20 mouse cellular contexts compared by ENCODE assay signal in the genomic region with DNA sequence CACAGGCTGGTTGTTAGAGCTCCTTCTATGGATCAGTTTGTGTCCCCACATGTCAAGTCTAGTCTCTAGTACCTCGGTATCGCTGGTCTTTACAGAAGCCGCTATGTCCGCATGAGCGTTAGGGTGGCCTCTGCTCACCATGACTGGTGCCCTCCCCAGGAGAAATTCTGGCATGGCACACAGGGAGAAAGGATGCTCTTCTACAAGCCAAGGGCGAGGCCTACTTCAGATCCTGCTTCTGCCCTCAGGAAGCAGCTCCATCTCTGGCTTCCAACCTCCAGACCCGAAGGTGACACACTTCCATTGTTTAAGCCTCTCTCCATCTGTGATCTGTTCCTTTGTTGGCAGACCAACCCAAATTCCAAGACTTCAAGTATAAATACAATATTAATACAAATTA. TPM values are rescaled to one million over a fixed set of nuclear protein-coding genes. Genes with fewer than 3 reads are reported as not detected.
A peak's percentile ranks its signal among the peaks of the same experiment; 100 is the strongest.
DNase-seq lines count a peak whose midpoint lies in the region; ATAC-seq and TF ChIP-seq lines count a peak whose summit lies in the region.
"Had no signal": no experiment of that assay in that cellular context is flagged by ENCODE, and none has a peak within 500 bp of the region (broad histone marks: within the 10 kb centered on the region; RNA-seq: fewer than 3 reads in every experiment).

No protein-coding gene starts in this region.

- H3K9ac ChIP-seq in embryonic facial prominence, embryonic 12.5 days: no peak overlapping the region
- no peak overlapping the region for H3K9ac ChIP-seq in kidney, embryonic 15.5 days
- H3K9ac ChIP-seq in lung, embryonic 14.5 days: no peak overlapping the region
- H3K9ac ChIP-seq: forebrain, embryonic 13.5 days; forebrain, postnatal 0 days; heart, embryonic 12.5 days; hindbrain, embryonic 15.5 days had no signal

- H3K36me3 ChIP-seq in embryonic facial prominence, embryonic 12.5 days: no peaks in the 10 kb centered on the region
- H3K36me3 ChIP-seq in embryonic facial prominence, embryonic 10.5 days (replicated peaks): 0 out of 2 replicates have a peak, but pooled peaks cover 4% of the 10 kb centered on the region
- no peaks in the 10 kb centered on the region for H3K36me3 ChIP-seq in heart, embryonic 10.5 days
- no peaks in the 10 kb centered on the region for H3K36me3 ChIP-seq in kidney, embryonic 15.5 days
- H3K36me3 ChIP-seq in lung, embryonic 14.5 days (ENCODE audit: insufficient read depth): no peaks in the 10 kb centered on the region
- H3K36me3 ChIP-seq: G1E; heart, embryonic 12.5 days; hindbrain, embryonic 15.5 days had no signal

- no peaks in the 10 kb centered on the region for H3K9me3 ChIP-seq in embryonic facial prominence, embryonic 12.5 days
- H3K9me3 ChIP-seq in embryonic facial prominence, embryonic 10.5 days: no peaks in the 10 kb centered on the region
- H3K9me3 ChIP-seq in heart, embryonic 10.5 days: no peaks in the 10 kb centered on the region
- no peaks in the 10 kb centered on the region for H3K9me3 ChIP-seq in kidney, embryonic 15.5 days (replicated peaks)
- no peaks in the 10 kb centered on the region for H3K9me3 ChIP-seq in lung, embryonic 14.5 days (ENCODE audit: low read depth, low read length)
- H3K9me3 ChIP-seq: forebrain, embryonic 13.5 days; G1E; heart, embryonic 12.5 days; hindbrain, embryonic 15.5 days had no signal

- no peak for DNase-seq in embryonic facial prominence, embryonic 10.5 days (ENCODE audit: low spot score)
- DNase-seq in heart, embryonic 10.5 days (ENCODE audit: low spot score): no peak
- no peak for DNase-seq in heart, postnatal 25 days (ENCODE audit: low spot score)
- DNase-seq in kidney, postnatal 10 days: peak; percentile 49
- no peak for DNase-seq in lung, embryonic 14.5 days
- DNase-seq in lung, postnatal 25 days (ENCODE audit: low spot score): no peak
- DNase-seq: B cell, adult 2 months; cerebellum, adult 11 months; cerebellum, adult 8-10 months; cerebellum, postnatal 14 days; embryo, embryonic 11 days; forebrain, postnatal 0 days; gastrocnemius, postnatal 36 days had no signal

- 92% methylated on average over 7 of the region's 7 CpGs for WGBS in embryonic facial prominence, embryonic 12.5 days
- 93% methylated on average over 7 of the region's 7 CpGs for WGBS in embryonic facial prominence, embryonic 10.5 days
- 84% methylated on average over 7 of the region's 7 CpGs for WGBS in heart, embryonic 10.5 days
- 92% methylated on average over 7 of the region's 7 CpGs for WGBS in kidney, embryonic 15.5 days
- 80% methylated on average over 7 of the region's 7 CpGs for WGBS in lung, embryonic 14.5 days

- intact Hi-C loops in heart, postnatal 25 days (cut with DNase I): no loop called here

- 0 out of 2 replicates have a peak overlapping the region, but pooled peaks have one; percentile 9 for H3K27ac ChIP-seq in embryonic facial prominence, embryonic 12.5 days
- H3K27ac ChIP-seq in embryonic facial prominence, embryonic 10.5 days (replicated peaks): no peak overlapping the region; the same call in 1 of the 2 replicates
- H3K27ac ChIP-seq in heart, embryonic 10.5 days: peak overlapping the region; percentile 10; the same call in 1 of the 2 replicates
- no peak overlapping the region for H3K27ac ChIP-seq in kidney, embryonic 15.5 days
- H3K27ac ChIP-seq in lung, embryonic 14.5 days (ENCODE audit: low read depth): peak overlapping the region; percentile 11; the same call in 1 of the 2 replicates
- H3K27ac ChIP-seq: forebrain, embryonic 13.5 days; hindbrain, embryonic 15.5 days had no signal

- no peaks in the 10 kb centered on the region for H3K27me3 ChIP-seq in embryonic facial prominence, embryonic 12.5 days
- H3K27me3 ChIP-seq in embryonic facial prominence, embryonic 10.5 days (replicated peaks; ENCODE audit: low read depth, poor library complexity, severe bottlenecking): no peaks in the 10 kb centered on the region
- H3K27me3 ChIP-seq in heart, embryonic 10.5 days (ENCODE audit: insufficient read depth, poor library complexity, severe bottlenecking): no peaks in the 10 kb centered on the region
- no peaks in the 10 kb centered on the region for H3K27me3 ChIP-seq in kidney, embryonic 15.5 days
- no peaks in the 10 kb centered on the region for H3K27me3 ChIP-seq in lung, embryonic 14.5 days (ENCODE audit: insufficient read depth, low read length)
- H3K27me3 ChIP-seq: forebrain, embryonic 13.5 days; heart, embryonic 12.5 days; hindbrain, embryonic 15.5 days had no signal

- peaks cover 29% of the 10 kb centered on the region for H3K4me1 ChIP-seq in embryonic facial prominence, embryonic 12.5 days
- H3K4me1 ChIP-seq in embryonic facial prominence, embryonic 10.5 days: peaks cover 47% of the 10 kb centered on the region
- H3K4me1 ChIP-seq in heart, embryonic 10.5 days: peaks cover 73% of the 10 kb centered on the region
- peaks cover 35% of the 10 kb centered on the region for H3K4me1 ChIP-seq in kidney, embryonic 15.5 days
- 0 out of 2 replicates have a peak, but pooled peaks cover 2% of the 10 kb centered on the region for H3K4me1 ChIP-seq in lung, embryonic 14.5 days (ENCODE audit: insufficient read depth)

- ATAC-seq in embryonic facial prominence, embryonic 12.5 days (ENCODE audit: insufficient number of reproducible peaks, insufficient read depth, low FRiP score, low TSS enrichment): no peak
- no peak for ATAC-seq in kidney, embryonic 15.5 days (replicated peaks; ENCODE audit: low FRiP score)
- no peak for ATAC-seq in lung, embryonic 14.5 days (ENCODE audit: insufficient read depth)
- ATAC-seq: CD4-positive, CD25-positive, alpha-beta regulatory T cell, adult 4 months; forebrain, embryonic 13.5 days; forebrain, postnatal 0 days had no signal

- no peak overlapping the region for H3K4me3 ChIP-seq in embryonic facial prominence, embryonic 12.5 days
- no peak overlapping the region for H3K4me3 ChIP-seq in embryonic facial prominence, embryonic 10.5 days
- no peak overlapping the region for H3K4me3 ChIP-seq in heart, embryonic 10.5 days
- H3K4me3 ChIP-seq in kidney, embryonic 15.5 days (replicated peaks): no peak overlapping the region
- H3K4me3 ChIP-seq in lung, embryonic 14.5 days (ENCODE audit: low read depth, low read length): no peak overlapping the region
- H3K4me3 ChIP-seq: forebrain, embryonic 13.5 days; heart, embryonic 12.5 days; hindbrain, embryonic 15.5 days had no signal

- no peak for TF ChIP-seq CTCF in lung, embryonic 14.5 days (IDR thresholded peaks at IDR 0.05; ENCODE audit: low read depth)

- no peak overlapping the region for H3K4me2 ChIP-seq in embryonic facial prominence, embryonic 12.5 days (replicated peaks)
- no peak overlapping the region for H3K4me2 ChIP-seq in kidney, embryonic 15.5 days
- no peak overlapping the region for H3K4me2 ChIP-seq in lung, embryonic 14.5 days
- H3K4me2 ChIP-seq: forebrain, embryonic 13.5 days; heart, embryonic 12.5 days; hindbrain, embryonic 15.5 days had no signal

RNA-seq across cellular contexts. Expression of a gene that starts 31.9 kb away (rescaled TPM):
- polyA plus RNA-seq in embryonic facial prominence, embryonic 12.5 days (2016; fragmentation: Nextera tagmentation; extraction: Ambion mirVana): 23.1 and 24.7 TPM in 2 replicates
- polyA plus RNA-seq in embryonic facial prominence, embryonic 10.5 days (2016; fragmentation: Nextera tagmentation; extraction: Ambion mirVana): 15.8 and 19.4 TPM in 2 replicates
- 19.6 and 21.1 TPM in 2 replicates for polyA plus RNA-seq in heart, embryonic 10.5 days (2016; fragmentation: Nextera tagmentation; extraction: Ambion mirVana)
- total RNA-seq in heart, postnatal 25 days (2021): 100 to 1,000 TPM; 146 to 157 TPM
- polyA plus RNA-seq in kidney, embryonic 15.5 days (2015; fragmentation: Nextera tagmentation; extraction: Ambion mirVana): 13.8 and 14.7 TPM in 2 replicates
- polyA plus RNA-seq in lung, embryonic 14.5 days (2014; fragmentation: Nextera tagmentation; extraction: Ambion mirVana): 19.8 and 21.0 TPM in 2 replicates

Comparison
In these comparisons a context has a peak if more than half of its experiments do, and no peak if none do; other contexts are left out.
1. H3K27ac ChIP-seq: peak in embryonic facial prominence, embryonic 12.5 days (single experiment), heart, embryonic 10.5 days (single experiment) and lung, embryonic 14.5 days (single experiment); none in embryonic facial prominence, embryonic 10.5 days (single experiment) and kidney, embryonic 15.5 days (single experiment).